Mouse (Mus musculus) stomach, embryonic 14.5 days (tissue): Measurements from ENCODE around the gene Dido1. TPM values are rescaled to one million over a fixed set of nuclear protein-coding genes. Genes with fewer than 3 reads are reported as not detected.

Experiments used
- ATAC-seq: fragments of 200-750 bp; cut with Nextera tagmentation; 2 replicates; pipeline ENCODE4 v1.8.0; 2017; ENCODE audit warnings: low read depth, moderate TSS enrichment; ENCODE audit not compliant: insufficient number of reproducible peaks, insufficient read depth, low FRiP score
- H3K27ac ChIP-seq: fragments of 300-500 bp; sonication (generic); 2 replicates; pipeline ENCODE4 v1.5.1; 2014; ENCODE audit warnings: mild to moderate bottlenecking, low read length, moderate library complexity, mixed read lengths
- H3K27me3 ChIP-seq: fragments of 300-500 bp; sonication (generic); 2 replicates; pipeline ENCODE4 v1.6.1; 2014; ENCODE audit warnings: low read length, control low read depth, mixed read lengths; ENCODE audit not compliant: control insufficient read depth, insufficient read depth
- H3K36me3 ChIP-seq: fragments of 300-500 bp; sonication (generic); 2 replicates; pipeline ENCODE4 v1.6.1; 2014; ENCODE audit warnings: mild to moderate bottlenecking, control low read depth, low read length, moderate library complexity, mixed read lengths; ENCODE audit not compliant: control insufficient read depth, insufficient read depth
- H3K4me1 ChIP-seq: fragments of 300-500 bp; sonication (generic); 2 replicates; pipeline ENCODE4 v1.6.1; 2014; ENCODE audit warnings: low read length, control low read depth, mixed read lengths; ENCODE audit not compliant: control insufficient read depth, insufficient read depth
- H3K4me2 ChIP-seq: fragments of 300-500 bp; sonication (generic); replicated peaks from 2 replicates; pipeline ENCODE4 v1.6.1; 2014; ENCODE audit warnings: low read depth, low read length, control low read depth
- H3K4me3 ChIP-seq: fragments of 300-500 bp; sonication (generic); 2 replicates; pipeline ENCODE4 v1.5.1; 2014; ENCODE audit warnings: low read depth, low read length, control low read depth
- H3K9ac ChIP-seq: fragments of 300-500 bp; sonication (generic); replicated peaks from 2 replicates; pipeline ENCODE4 v1.6.1; 2014; ENCODE audit warnings: low read depth, mild to moderate bottlenecking, control low read depth, low read length, moderate library complexity, mixed read lengths
- H3K9me3 ChIP-seq: fragments of 300-500 bp; sonication (generic); 2 replicates; pipeline ENCODE4 v1.6.1; 2016; ENCODE audit warnings: low read depth, low read length, control low read depth; ENCODE audit not compliant: control insufficient read depth
- WGBS: fragments of 180-500 bp; shearing (Covaris S2); extraction: QIAGEN DNeasy Blood & Tissue Kit; methylation state at CpG from one replicate; pipeline ENCODE4 v1.1.7; 2014; 5-methylcytosine and 5-hydroxymethylcytosine counted together
- polyA plus RNA-seq: library from polyadenylated mRNA; unstranded; fragments of >200 nt; fragmentation: Nextera tagmentation; extraction: Ambion mirVana; gene quantifications from 2 replicates; pipeline ENCODE4 v1.2.1, GENCODE M21; 2014

The Dido1 gene
- polyA plus RNA-seq, 1 experiment from 2014 or later: 41.2 TPM

DNA sequence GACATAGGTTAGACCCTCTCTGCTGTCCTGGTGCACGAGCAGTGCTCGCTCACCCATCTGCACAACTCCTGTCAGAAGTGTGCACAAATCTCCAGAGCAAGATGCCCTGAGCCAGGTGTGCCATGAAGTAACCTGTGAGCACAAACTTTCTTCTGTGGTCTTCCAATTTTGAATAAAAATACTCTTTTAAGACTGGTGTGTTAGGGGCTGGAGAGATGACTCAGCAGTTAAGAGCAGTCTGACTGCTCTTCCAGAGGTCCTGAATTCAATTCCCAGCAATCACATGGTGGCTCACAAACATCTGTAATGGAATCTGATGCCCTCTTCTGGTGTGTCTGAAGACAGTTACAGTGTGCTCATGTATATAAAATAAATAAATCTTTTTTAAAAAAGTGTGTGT lies 33.5 kb upstream of the Dido1 start:
- WGBS: 80% methylated on average over 2 of the region's 2 CpGs
- no peak overlapping the region for H3K27ac ChIP-seq
- no peak overlapping the region for H3K9ac ChIP-seq
- no peaks in the 10 kb centered on the region for H3K4me1 ChIP-seq
- H3K36me3 ChIP-seq: no peaks in the 10 kb centered on the region
- no peaks in the 10 kb centered on the region for H3K9me3 ChIP-seq
- H3K27me3 ChIP-seq: no peaks in the 10 kb centered on the region
- no peak overlapping the region for H3K4me3 ChIP-seq
- H3K4me2 ChIP-seq: no peak overlapping the region
- ATAC-seq: no peak

DNA sequence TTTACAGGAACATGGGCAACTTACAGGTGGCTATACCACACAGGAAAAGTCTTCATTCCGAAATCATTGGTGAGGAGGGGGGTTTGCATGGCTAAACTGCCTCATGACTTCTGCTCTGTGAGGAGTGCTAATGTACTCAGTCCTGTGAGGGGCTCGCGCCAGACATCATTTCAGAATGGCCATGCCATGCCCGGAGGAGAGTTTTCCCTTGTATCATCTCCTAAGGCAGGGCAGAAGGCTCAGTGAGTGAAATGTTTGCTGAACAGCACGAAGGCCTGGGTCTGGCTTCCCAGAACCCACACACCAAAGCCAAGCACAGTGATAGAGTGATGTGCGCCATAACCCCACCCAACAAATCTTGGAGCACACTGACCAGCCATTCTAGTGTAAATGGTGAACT lies 33.0 kb upstream of the Dido1 start:
- Histone ChIP-seq H3K4me2 (no peak overlapping the region), H3K9ac (no peak overlapping the region), H3K4me3 (no peak overlapping the region), H3K4me1 (no peaks in the 10 kb centered on the region), H3K9me3 (no peaks in the 10 kb centered on the region), H3K36me3 (no peaks in the 10 kb centered on the region), H3K27me3 (no peaks in the 10 kb centered on the region), H3K27ac (no peak overlapping the region)
- WGBS: 79% methylated on average over 6 of the region's 6 CpGs
- no peak for ATAC-seq

DNA sequence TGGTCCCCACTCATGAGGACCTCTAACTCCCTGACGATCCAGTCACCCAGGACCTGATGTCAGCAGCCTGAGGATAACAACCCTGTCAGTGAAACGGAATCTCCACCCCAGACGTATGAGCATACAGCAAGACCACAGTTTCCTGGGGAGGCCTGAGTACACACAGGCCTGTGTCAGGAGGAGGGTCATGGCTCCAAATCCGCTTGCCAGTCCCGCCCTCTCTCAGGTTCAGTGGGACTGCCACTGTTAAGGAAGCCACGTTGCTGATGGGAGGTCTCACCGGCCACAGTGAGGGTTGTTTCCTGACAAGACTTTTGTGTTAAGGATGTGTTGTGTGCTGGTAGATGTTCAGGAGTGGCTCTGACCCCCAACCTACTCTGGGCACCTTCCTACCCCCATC lies 31.6 kb upstream of the Dido1 start:
- no peaks in the 10 kb centered on the region for H3K36me3 ChIP-seq
- H3K4me1 ChIP-seq: no peaks in the 10 kb centered on the region
- ATAC-seq: no peak
- WGBS: 69% methylated on average over 7 of the region's 7 CpGs
- H3K4me3 ChIP-seq: no peak overlapping the region
- H3K9ac ChIP-seq: no peak overlapping the region
- H3K27ac ChIP-seq: no peak overlapping the region
- H3K4me2 ChIP-seq: no peak overlapping the region
- H3K9me3 ChIP-seq: no peaks in the 10 kb centered on the region
- no peaks in the 10 kb centered on the region for H3K27me3 ChIP-seq

DNA sequence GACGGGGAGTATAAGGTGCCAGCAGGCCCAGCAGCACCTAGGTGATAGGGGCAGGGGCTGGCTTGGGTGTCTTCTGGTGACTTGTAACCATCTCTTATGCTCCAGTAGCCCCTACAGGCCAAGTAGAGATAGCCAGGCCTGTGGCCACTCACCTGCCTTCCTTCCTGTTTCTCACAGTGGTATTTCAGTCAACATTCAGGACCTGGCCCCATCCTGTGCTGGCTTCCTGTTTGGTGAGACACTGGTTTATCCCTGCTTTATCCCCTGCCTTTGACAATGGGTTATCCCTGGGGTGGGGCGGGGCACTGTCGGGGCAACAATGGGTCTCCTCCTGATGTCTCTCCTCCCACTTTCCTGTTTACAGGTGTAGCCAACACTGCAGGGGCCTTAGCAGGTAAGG lies 30.6 kb upstream of the Dido1 start:
- 41% methylated on average over 3 of the region's 3 CpGs for WGBS
- Histone ChIP-seq H3K4me2 (no peak overlapping the region), H3K27me3 (no peaks in the 10 kb centered on the region), H3K9me3 (no peaks in the 10 kb centered on the region), H3K27ac (no peak overlapping the region), H3K4me3 (no peak overlapping the region), H3K36me3 (no peaks in the 10 kb centered on the region), H3K4me1 (no peaks in the 10 kb centered on the region), H3K9ac (no peak overlapping the region)
- ATAC-seq: no peak

DNA sequence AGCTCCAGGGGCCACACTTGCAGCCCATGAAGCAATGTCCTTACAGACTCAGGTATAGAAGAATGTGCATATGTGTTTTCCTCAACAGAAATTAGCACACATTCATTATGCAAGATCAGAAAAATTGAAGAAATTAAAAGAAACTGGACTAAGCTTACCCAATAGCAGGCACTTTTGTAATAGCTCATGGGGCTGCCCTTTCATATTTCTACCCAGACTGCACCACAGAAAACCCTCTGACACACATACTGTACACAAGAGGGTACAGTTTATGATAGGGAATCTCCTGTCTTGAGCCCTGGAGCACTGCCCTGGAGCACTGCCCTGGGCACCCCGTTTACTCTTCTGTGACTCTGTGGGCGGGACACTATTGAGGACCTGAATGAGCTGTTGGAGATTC lies 28.2 kb upstream of the Dido1 start:
- Histone ChIP-seq H3K36me3 (no peaks in the 10 kb centered on the region), H3K4me2 (no peak overlapping the region), H3K4me1 (no peaks in the 10 kb centered on the region), H3K27ac (no peak overlapping the region), H3K9me3 (no peaks in the 10 kb centered on the region), H3K27me3 (no peaks in the 10 kb centered on the region), H3K9ac (no peak overlapping the region), H3K4me3 (no peak overlapping the region)
- 67% methylated on average over 2 of the region's 2 CpGs for WGBS
- no peak for ATAC-seq

DNA sequence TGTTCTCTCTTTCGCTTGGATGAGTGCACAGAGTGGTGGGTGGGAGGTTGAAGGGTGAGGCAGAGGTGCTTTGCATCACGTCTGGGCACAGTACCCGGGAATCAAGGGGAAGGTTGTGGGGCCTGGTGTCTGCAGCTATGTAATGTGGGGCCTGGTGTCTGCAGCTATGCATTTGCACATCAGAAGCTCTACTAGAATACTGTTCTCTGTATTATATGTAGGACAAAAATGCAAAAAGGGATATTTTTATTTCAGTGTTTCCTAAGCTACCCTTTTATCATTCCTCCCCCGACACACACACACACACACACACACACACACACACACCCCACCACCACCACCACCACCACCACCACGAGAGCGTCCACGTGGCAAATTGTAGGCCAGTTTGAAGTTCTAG lies 25.4 kb upstream of the Dido1 start:
- Histone ChIP-seq H3K27ac (no peak overlapping the region), H3K27me3 (no peaks in the 10 kb centered on the region), H3K9me3 (no peaks in the 10 kb centered on the region), H3K36me3 (no peaks in the 10 kb centered on the region), H3K4me1 (0 out of 2 replicates have a peak, but pooled peaks cover 3% of the 10 kb centered on the region), H3K4me2 (no peak overlapping the region), H3K4me3 (no peak overlapping the region), H3K9ac (no peak overlapping the region)
- WGBS: 72% methylated on average over 7 of the region's 7 CpGs
- ATAC-seq: no peak

DNA sequence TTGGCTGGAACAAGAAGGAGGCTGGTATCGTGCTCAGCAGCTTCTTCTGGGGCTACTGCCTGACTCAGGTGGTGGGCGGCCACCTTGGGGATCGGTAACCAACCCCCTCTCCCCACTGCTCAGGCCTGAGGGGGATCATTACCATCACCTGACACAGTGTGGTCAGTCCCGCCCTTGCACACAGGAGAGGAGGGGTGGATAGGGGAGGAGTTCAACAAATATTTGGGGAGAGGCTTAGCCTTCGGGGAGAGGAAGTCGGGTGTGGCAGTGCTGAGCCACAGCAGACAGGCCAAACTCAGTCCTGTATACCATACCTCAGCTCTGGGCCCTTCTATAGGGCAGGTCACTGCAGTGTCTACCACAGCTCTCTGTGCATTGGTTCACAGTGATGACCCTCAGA lies 22.2 kb upstream of the Dido1 start:
- H3K27ac ChIP-seq: no peak overlapping the region
- peak; percentile 70 for ATAC-seq
- 48% methylated on average over 6 of the region's 6 CpGs for WGBS

DNA sequence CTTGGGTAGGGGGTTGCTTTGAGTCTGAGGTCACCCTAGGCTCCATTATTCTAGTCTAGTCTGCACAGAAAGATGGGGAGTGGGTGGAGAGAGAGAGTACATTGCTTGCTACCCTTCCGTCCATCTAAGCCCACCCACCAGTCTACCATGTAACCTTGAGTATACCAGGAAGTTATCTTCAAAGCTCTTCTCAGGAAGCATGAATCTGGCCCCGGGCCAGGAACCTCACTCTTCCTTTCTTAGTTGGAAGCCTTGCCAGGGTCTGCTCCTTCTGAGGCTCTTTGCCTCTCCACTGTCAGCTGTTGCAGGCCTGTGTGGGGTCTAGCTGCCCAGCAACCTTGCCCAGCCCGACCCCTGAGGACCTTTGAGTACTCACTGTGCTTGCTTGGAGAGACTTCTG lies 21.2 kb upstream of the Dido1 start:
- Histone ChIP-seq H3K27ac (no peak overlapping the region), H3K4me3 (no peak overlapping the region), H3K27me3 (no peaks in the 10 kb centered on the region), H3K9me3 (no peaks in the 10 kb centered on the region), H3K9ac (no peak overlapping the region), H3K4me2 (no peak overlapping the region), H3K4me1 (0 out of 2 replicates have a peak, but pooled peaks cover 3% of the 10 kb centered on the region), H3K36me3 (no peaks in the 10 kb centered on the region)
- WGBS: 64% methylated on average over 3 of the region's 3 CpGs
- ATAC-seq: no peak

More for the DNA sequence above, 22.2 kb upstream of the Dido1 start:
- Histone ChIP-seq H3K9ac (no peak overlapping the region), H3K27me3 (no peaks in the 10 kb centered on the region), H3K4me3 (no peak overlapping the region), H3K4me1 (0 out of 2 replicates have a peak, but pooled peaks cover 3% of the 10 kb centered on the region), H3K9me3 (no peaks in the 10 kb centered on the region), H3K36me3 (no peaks in the 10 kb centered on the region), H3K4me2 (no peak overlapping the region; the same call in 1 of the 2 replicates)

DNA sequence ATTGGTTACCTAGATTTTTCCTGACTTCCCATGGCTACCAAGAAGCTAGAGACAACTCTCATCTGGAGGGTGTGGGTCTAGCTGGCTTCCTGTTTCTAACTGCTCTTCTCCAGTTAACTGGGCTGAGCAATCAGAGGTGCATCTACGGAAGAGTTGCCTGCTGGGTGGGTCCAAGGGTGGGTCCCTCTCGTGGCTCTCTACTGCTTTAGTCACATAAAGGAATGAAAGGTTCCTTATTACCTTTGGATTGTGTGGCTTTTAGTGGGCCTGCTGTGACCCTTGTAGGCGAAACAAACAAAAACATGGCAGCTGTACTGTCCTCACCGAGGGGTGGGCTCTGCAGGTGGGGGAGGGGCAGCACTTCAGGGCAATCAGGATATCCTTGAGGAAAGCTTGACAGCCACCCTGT lies 17.8 kb upstream of the Dido1 start:
- peaks cover 8% of the 10 kb centered on the region; the same call in 1 of the 2 replicates for H3K4me1 ChIP-seq
- H3K36me3 ChIP-seq: peaks cover 7% of the 10 kb centered on the region; the same call in 1 of the 2 replicates
- no peaks in the 10 kb centered on the region for H3K27me3 ChIP-seq
- H3K27ac ChIP-seq: no peak overlapping the region
- no peak overlapping the region for H3K9ac ChIP-seq
- 59% methylated on average over 4 of the region's 4 CpGs for WGBS
- no peak overlapping the region for H3K4me2 ChIP-seq
- H3K9me3 ChIP-seq: no peaks in the 10 kb centered on the region
- H3K4me3 ChIP-seq: no peak overlapping the region
- no peak for ATAC-seq
